Mouse (Mus musculus): Measurements from ENCODE around the gene Galnt16. TPM values are rescaled to one million over a fixed set of nuclear protein-coding genes. Genes with fewer than 3 reads are reported as not detected.

Galnt16 gene
- polyA plus RNA-seq, 1 experiment from 2014 or later, result 13.1 TPM

GRCm38 (mm10) chr12:80609928-80610327, 91.9 kb downstream of the Galnt16 start:
- Histone ChIP-seq H3K9ac (ENCODE audit: low read depth, low read length) (no peak overlapping the region), H3K27ac (replicated peaks; ENCODE audit: low read depth, low read length) (no peak overlapping the region), H3K9me3 (ENCODE audit: control insufficient read depth, low read length) (no peaks in the 10 kb centered on the region), H3K4me3 (ENCODE audit: low read depth, low read length) (no peak overlapping the region), H3K27me3 (replicated peaks; ENCODE audit: control insufficient read depth, insufficient read depth, low read length) (no peaks in the 10 kb centered on the region), H3K36me3 (ENCODE audit: control insufficient read depth, insufficient read depth, low read length) (no peaks in the 10 kb centered on the region), H3K4me2 (ENCODE audit: low read depth, low read length) (no peak overlapping the region), H3K4me1 (ENCODE audit: control insufficient read depth, insufficient read depth, low read length) (no peaks in the 10 kb centered on the region)
- no peak for DNase-seq (ENCODE audit: low spot score)
- ATAC-seq (ENCODE audit: low read depth), result no peak
- 84% methylated on average over 3 of the region's 3 CpGs for WGBS

- Histone ChIP-seq H3K36me3 (ENCODE audit: control insufficient read depth, insufficient read depth, low read length) (no peaks in the 10 kb centered on the region), H3K27me3 (replicated peaks; ENCODE audit: control insufficient read depth, insufficient read depth, low read length) (no peaks in the 10 kb centered on the region), H3K4me2 (ENCODE audit: low read depth, low read length) (no peak overlapping the region), H3K9me3 (ENCODE audit: control insufficient read depth, low read length) (no peaks in the 10 kb centered on the region), H3K4me3 (ENCODE audit: low read depth, low read length) (no peak overlapping the region), H3K4me1 (ENCODE audit: control insufficient read depth, insufficient read depth, low read length) (no peaks in the 10 kb centered on the region), H3K27ac (replicated peaks; ENCODE audit: low read depth, low read length) (no peak overlapping the region), H3K9ac (ENCODE audit: low read depth, low read length) (no peak overlapping the region)
- DNase-seq (ENCODE audit: low spot score) (no peak), ATAC-seq (ENCODE audit: low read depth) (no peak)
- WGBS, result 51% methylated on average over 9 of the region's 9 CpGs
These were observed 94.2 kb downstream of the Galnt16 start for GRCm38 (mm10) chr12:80612113-80612791.

GRCm38 (mm10) chr12:80615371-80616257, 97.5 kb downstream of the Galnt16 start:
- no peaks in the 10 kb centered on the region for H3K27me3 ChIP-seq (replicated peaks; ENCODE audit: control insufficient read depth, insufficient read depth, low read length)
- 61% methylated on average over 7 of the region's 7 CpGs for WGBS

GRCm38 (mm10) chr12:80620501-80620900, 102.4 kb downstream of the Galnt16 start:
- Histone ChIP-seq H3K4me3 (ENCODE audit: low read depth, low read length) (no peak overlapping the region), H3K27me3 (replicated peaks; ENCODE audit: control insufficient read depth, insufficient read depth, low read length) (no peaks in the 10 kb centered on the region), H3K9me3 (ENCODE audit: control insufficient read depth, low read length) (no peaks in the 10 kb centered on the region), H3K4me2 (ENCODE audit: low read depth, low read length) (no peak overlapping the region), H3K27ac (replicated peaks; ENCODE audit: low read depth, low read length) (no peak overlapping the region), H3K4me1 (ENCODE audit: control insufficient read depth, insufficient read depth, low read length) (no peaks in the 10 kb centered on the region), H3K36me3 (ENCODE audit: control insufficient read depth, insufficient read depth, low read length) (no peaks in the 10 kb centered on the region), H3K9ac (ENCODE audit: low read depth, low read length) (no peak overlapping the region)
- WGBS, result 74% methylated on average over 5 of the region's 5 CpGs
- ATAC-seq (ENCODE audit: low read depth) (no peak), DNase-seq (ENCODE audit: low spot score) (no peak)

More at GRCm38 (mm10) chr12:80615371-80616257, 97.5 kb downstream of the Galnt16 start:
- Histone ChIP-seq H3K9me3 (ENCODE audit: control insufficient read depth, low read length) (no peaks in the 10 kb centered on the region), H3K9ac (ENCODE audit: low read depth, low read length) (no peak overlapping the region), H3K4me2 (ENCODE audit: low read depth, low read length) (no peak overlapping the region), H3K27ac (replicated peaks; ENCODE audit: low read depth, low read length) (no peak overlapping the region), H3K4me3 (ENCODE audit: low read depth, low read length) (no peak overlapping the region), H3K36me3 (ENCODE audit: control insufficient read depth, insufficient read depth, low read length) (no peaks in the 10 kb centered on the region), H3K4me1 (ENCODE audit: control insufficient read depth, insufficient read depth, low read length) (no peaks in the 10 kb centered on the region)
- ATAC-seq (ENCODE audit: low read depth), result no peak
- DNase-seq (ENCODE audit: low spot score), result no peak

GRCm38 (mm10) chr12:80631790-80632189, 113.7 kb downstream of the Galnt16 start:
- WGBS, result 86% methylated on average over 5 of the region's 5 CpGs
- Histone ChIP-seq H3K9me3 (ENCODE audit: control insufficient read depth, low read length) (no peaks in the 10 kb centered on the region), H3K36me3 (ENCODE audit: control insufficient read depth, insufficient read depth, low read length) (peaks cover 56% of the 10 kb centered on the region), H3K4me1 (ENCODE audit: control insufficient read depth, insufficient read depth, low read length) (no peaks in the 10 kb centered on the region), H3K27me3 (replicated peaks; ENCODE audit: control insufficient read depth, insufficient read depth, low read length) (no peaks in the 10 kb centered on the region), H3K4me3 (ENCODE audit: low read depth, low read length) (no peak overlapping the region), H3K27ac (replicated peaks; ENCODE audit: low read depth, low read length) (no peak overlapping the region), H3K9ac (ENCODE audit: low read depth, low read length) (no peak overlapping the region), H3K4me2 (ENCODE audit: low read depth, low read length) (no peak overlapping the region)
- ATAC-seq (ENCODE audit: low read depth), result no peak
- DNase-seq (ENCODE audit: low spot score), result no peak

GRCm38 (mm10) chr12:80642725-80643692, 124.9 kb downstream of the Galnt16 start:
- H3K4me3 ChIP-seq (ENCODE audit: low read depth, low read length), result peak overlapping the region; percentile 81
- peak; percentile 32 for DNase-seq (ENCODE audit: low spot score)
- H3K27me3 ChIP-seq (replicated peaks; ENCODE audit: control insufficient read depth, insufficient read depth, low read length), result no peaks in the 10 kb centered on the region
- 3% methylated on average over 29 of the region's 48 CpGs for WGBS
- no peaks in the 10 kb centered on the region for H3K9me3 ChIP-seq (ENCODE audit: control insufficient read depth, low read length)
- peak overlapping the region; percentile 92 for H3K9ac ChIP-seq (ENCODE audit: low read depth, low read length)
- H3K27ac ChIP-seq (replicated peaks; ENCODE audit: low read depth, low read length), result peak overlapping the region; percentile 93
- peaks cover 26% of the 10 kb centered on the region for H3K4me1 ChIP-seq (ENCODE audit: control insufficient read depth, insufficient read depth, low read length)
- peak overlapping the region; percentile 88 for H3K4me2 ChIP-seq (ENCODE audit: low read depth, low read length)
- peak; percentile 64 for ATAC-seq (ENCODE audit: low read depth)
- H3K36me3 ChIP-seq (ENCODE audit: control insufficient read depth, insufficient read depth, low read length), result peaks cover 42% of the 10 kb centered on the region

- Histone ChIP-seq H3K27ac (replicated peaks; ENCODE audit: low read depth, low read length) (peak within 1 kb of the TSS; percentile 93), H3K9ac (ENCODE audit: low read depth, low read length) (peak within 1 kb of the TSS; percentile 92), H3K9me3 (ENCODE audit: control insufficient read depth, low read length) (no peaks in the 10 kb centered on the region), H3K4me2 (ENCODE audit: low read depth, low read length) (peak within 1 kb of the TSS; percentile 88), H3K4me1 (ENCODE audit: control insufficient read depth, insufficient read depth, low read length) (peaks cover 26% of the 10 kb centered on the region), H3K4me3 (ENCODE audit: low read depth, low read length) (peak within 1 kb of the TSS; percentile 81), H3K27me3 (replicated peaks; ENCODE audit: control insufficient read depth, insufficient read depth, low read length) (no peaks in the 10 kb centered on the region), H3K36me3 (ENCODE audit: control insufficient read depth, insufficient read depth, low read length) (peaks cover 37% of the 10 kb centered on the region)
- under 1% methylated on average over 49 of the region's 50 CpGs for WGBS
- peak; percentile 98 for DNase-seq (ENCODE audit: low spot score)
- peak; percentile 97 for ATAC-seq (ENCODE audit: low read depth)
These were observed 125.8 kb downstream of the Galnt16 start, which contains the start of the genes Slc39a9 and Erh for GRCm38 (mm10) chr12:80643693-80644505. TSS of gene Slc39a9 (plus strand) at chr12:80643883. TSS of gene Erh (minus strand) at chr12:80644341.
